In genomic region chr6:97250966-97251365, GRCm38 (mm10) we compare ENCODE assay signal across 8 mouse cellular contexts. TPM values are rescaled to one million over a fixed set of nuclear protein-coding genes. Genes with fewer than 3 reads are reported as not detected.
A peak's percentile ranks its signal among the peaks of the same experiment; 100 is the strongest.
DNase-seq lines count a peak whose midpoint lies in the region; ATAC-seq and TF ChIP-seq lines count a peak whose summit lies in the region.

No protein-coding gene starts in this region.

- TF ChIP-seq CTCF in intestine, postnatal 0 days (IDR thresholded peaks at IDR 0.05; ENCODE audit: low read depth) = peak; percentile 90
- peak; percentile 93 for TF ChIP-seq CTCF in heart, adult 2 months (IDR thresholded peaks at IDR 0.05)

- no peak overlapping the region for H3K9ac ChIP-seq in intestine, postnatal 0 days (ENCODE audit: low read depth, low read length)
- no peak overlapping the region for H3K9ac ChIP-seq in intestine, embryonic 16.5 days (ENCODE audit: low read depth, low read length)
- H3K9ac ChIP-seq in heart, adult 2 months (ENCODE audit: low read depth, low read length) = peak overlapping the region; percentile 55

- TF ChIP-seq POLR2A in heart, adult 2 months (IDR thresholded peaks at IDR 0.05; ENCODE audit: insufficient read depth, low read depth, low read length) = no peak

- 0 out of 2 replicates have a peak, but pooled peaks have one; percentile 18 for TF ChIP-seq EP300 in heart, adult 2 months (IDR thresholded peaks at IDR 0.05; ENCODE audit: insufficient read depth, low read depth, low read length)

- no peaks in the 10 kb centered on the region for H3K4me1 ChIP-seq in intestine, postnatal 0 days (replicated peaks; ENCODE audit: control insufficient read depth, insufficient read depth, low read length)
- 0 out of 2 replicates have a peak, but pooled peaks cover 5% of the 10 kb centered on the region for H3K4me1 ChIP-seq in intestine, embryonic 16.5 days (ENCODE audit: control insufficient read depth, insufficient read depth, low read length)
- H3K4me1 ChIP-seq in heart, adult 2 months (ENCODE audit: control insufficient read depth, insufficient read depth, low read length) = 0 out of 2 replicates have a peak, but pooled peaks cover 1% of the 10 kb centered on the region

- intact Hi-C loops in heart, adult 2 months (cut with DNase I) = loop anchor here (1.0 to 5.0 kb wide), 5 partner anchors 28 to 491 kb away; partner anchors contain the start of gene Arl6ip5

- 35% methylated on average over 6 of the region's 6 CpGs for WGBS in intestine, postnatal 0 days
- 42% methylated on average over 6 of the region's 6 CpGs for WGBS in intestine, embryonic 16.5 days
- WGBS in heart, adult 2 months = 17% methylated on average over 6 of the region's 6 CpGs
- 27% methylated on average over 6 of the region's 6 CpGs for WGBS in large intestine, adult 2 months

- H3K79me2 ChIP-seq in heart, adult 2 months (replicated peaks; ENCODE audit: control insufficient read depth, insufficient read depth, low read length) = 0 out of 2 replicates have a peak, but pooled peaks cover 1% of the 10 kb centered on the region

- DNase-seq in MEL-GATA-1-ER (ENCODE audit: extremely low read depth, low read depth) = peak; percentile 38
- DNase-seq in cerebellum, adult 9-10 months = peak; percentile 43
- DNase-seq in heart, adult 2 months = peak; percentile 56 to 62
- peak; percentile 47 for DNase-seq in large intestine, adult 2 months (ENCODE audit: low read depth, low spot score)
- DNase-seq in lung, postnatal 25 days (ENCODE audit: low spot score) = peak; percentile 68
- peak; percentile 31 to 50 for DNase-seq in spleen, postnatal 36 days (ENCODE audit: low spot score in 2 of 2)

- H3K27me3 ChIP-seq in intestine, postnatal 0 days (replicated peaks; ENCODE audit: control insufficient read depth, insufficient read depth, low read length) = no peaks in the 10 kb centered on the region
- no peaks in the 10 kb centered on the region for H3K27me3 ChIP-seq in intestine, embryonic 16.5 days (replicated peaks; ENCODE audit: control insufficient read depth, insufficient read depth, low read length)
- no peaks in the 10 kb centered on the region for H3K27me3 ChIP-seq in heart, adult 2 months (ENCODE audit: control insufficient read depth, insufficient read depth, low read length)

- no peak overlapping the region for H3K27ac ChIP-seq in intestine, postnatal 0 days (ENCODE audit: low read depth, low read length)
- H3K27ac ChIP-seq in intestine, embryonic 16.5 days (ENCODE audit: low read length) = no peak overlapping the region
- H3K27ac ChIP-seq in heart, adult 2 months = peak overlapping the region; percentile 31

- H3K4me2 ChIP-seq in intestine, postnatal 0 days (replicated peaks; ENCODE audit: low read depth) = no peak overlapping the region
- no peak overlapping the region for H3K4me2 ChIP-seq in intestine, embryonic 16.5 days (ENCODE audit: low read depth, low read length)

- no peak overlapping the region for H3K4me3 ChIP-seq in intestine, postnatal 0 days (ENCODE audit: low read depth, low read length)
- no peak overlapping the region for H3K4me3 ChIP-seq in intestine, embryonic 16.5 days (ENCODE audit: low read length)
- 0 out of 2 replicates have a peak overlapping the region, but pooled peaks have one; percentile 2 for H3K4me3 ChIP-seq in heart, adult 2 months

- no peaks in the 10 kb centered on the region for H3K36me3 ChIP-seq in intestine, postnatal 0 days (ENCODE audit: control insufficient read depth, insufficient read depth)
- H3K36me3 ChIP-seq in intestine, embryonic 16.5 days (ENCODE audit: control insufficient read depth, insufficient read depth, low read length) = no peaks in the 10 kb centered on the region
- H3K36me3 ChIP-seq in heart, adult 2 months (ENCODE audit: control insufficient read depth, insufficient read depth, low read length) = peaks cover 4% of the 10 kb centered on the region; the same call in 1 of the 2 replicates

- no peaks in the 10 kb centered on the region for H3K9me3 ChIP-seq in intestine, postnatal 0 days (ENCODE audit: control insufficient read depth)
- no peaks in the 10 kb centered on the region for H3K9me3 ChIP-seq in intestine, embryonic 16.5 days (ENCODE audit: control insufficient read depth, low read length)

- no peak for ATAC-seq in intestine, postnatal 0 days
- ATAC-seq in intestine, embryonic 16.5 days = no peak

RNA-seq across cellular contexts. Expression of gene Lmod3, which starts 1.6 kb away (rescaled TPM):
- 0.08 and 0.13 TPM in 2 replicates for polyA plus RNA-seq in intestine, postnatal 0 days (2015; fragmentation: Nextera tagmentation; extraction: Ambion mirVana)
- polyA plus RNA-seq in intestine, embryonic 16.5 days (2015; fragmentation: Nextera tagmentation; extraction: Ambion mirVana) = 0.06 and 0.12 TPM in 2 replicates
- total RNA-seq in heart, adult 2 months (2021) = 10 to 100 TPM; 50.1 to 63.0 TPM
- 26.3 and 40.0 TPM in 2 replicates for polyA plus RNA-seq in heart, adult 2 months (2012; rRNA removed)
- 0.07 TPM in 1 of 2 replicates, not detected in the other for polyA plus RNA-seq in large intestine, adult 2 months (2012; rRNA removed)

RNA-seq across cellular contexts. Expression of gene Arl6ip5, which starts 40.5 kb away (rescaled TPM):
- 71.4 and 73.4 TPM in 2 replicates for polyA plus RNA-seq in intestine, postnatal 0 days (2015; fragmentation: Nextera tagmentation; extraction: Ambion mirVana)
- 76.4 TPM in 2 replicates for polyA plus RNA-seq in intestine, embryonic 16.5 days (2015; fragmentation: Nextera tagmentation; extraction: Ambion mirVana)
- total RNA-seq in heart, adult 2 months (2021) = 100 to 1,000 TPM; 122 to 138 TPM
- 97.8 and 147 TPM in 2 replicates for polyA plus RNA-seq in heart, adult 2 months (2012; rRNA removed)
- 54.7 and 56.7 TPM in 2 replicates for polyA plus RNA-seq in large intestine, adult 2 months (2012; rRNA removed)

RNA-seq across cellular contexts. Expression of gene Uba3, which starts 45.5 kb away (rescaled TPM):
- 28.4 and 28.5 TPM in 2 replicates for polyA plus RNA-seq in intestine, postnatal 0 days (2015; fragmentation: Nextera tagmentation; extraction: Ambion mirVana)
- 50.0 and 53.7 TPM in 2 replicates for polyA plus RNA-seq in intestine, embryonic 16.5 days (2015; fragmentation: Nextera tagmentation; extraction: Ambion mirVana)
- 10 to 100 TPM; 55.2 to 59.3 TPM for total RNA-seq in heart, adult 2 months (2021)
- 20.0 and 46.9 TPM in 2 replicates for polyA plus RNA-seq in heart, adult 2 months (2012; rRNA removed)
- polyA plus RNA-seq in large intestine, adult 2 months (2012; rRNA removed) = 12.9 and 15.4 TPM in 2 replicates

Comparison
In these comparisons a context has a peak if more than half of its experiments do, and no peak if none do; other contexts are left out.
1. RNA of gene Lmod3, which starts 1.6 kb away (polyA plus RNA-seq): 26.3 to 40.0 TPM in heart, adult 2 months; 0.08 to 0.13 TPM in intestine, postnatal 0 days, 0.07 TPM in large intestine, adult 2 months and 0.06 to 0.12 TPM in intestine, embryonic 16.5 days; every median in the first group is over 10 times any median in the second.
2. Peak in every context shown above with its lines, with median percentiles within 50 percentile points of each other: DNase-seq.